Mouse (Mus musculus) thymus, postnatal 36 days (tissue): ENCODE results near the gene Zfp512b.

Source experiments
- DNase-seq, 2 experiments: peaks; one replicate each; pipeline ENCODE4 v3.0.0; 2022; ENCODE audit warnings: mixed read lengths in 2 of 2

The Zfp512b gene

GRCm38 (mm10) chr2:181572921-181573920, 19.4 kb downstream of the Zfp512b start:
- DNase-seq, result no peak

- DNase-seq, result no peak
Observed at GRCm38 (mm10) chr2:181571941-181572670, 20.5 kb downstream of the Zfp512b start.

GRCm38 (mm10) chr2:181570921-181571595, 21.5 kb downstream of the Zfp512b start:
- no peak for DNase-seq

GRCm38 (mm10) chr2:181570375-181570774, 22.2 kb downstream of the Zfp512b start:
- DNase-seq, result no peak

GRCm38 (mm10) chr2:181569856-181570255, 22.7 kb downstream of the Zfp512b start:
- DNase-seq, result no peak

- DNase-seq, result peak in 1 of 2 experiments; percentile 55
Observed at GRCm38 (mm10) chr2:181568272-181569008, 24.2 kb downstream of the Zfp512b start.

GRCm38 (mm10) chr2:181567338-181567737, 25.3 kb downstream of the Zfp512b start:
- no peak for DNase-seq

- no peak for DNase-seq
Observed at GRCm38 (mm10) chr2:181553772-181554171, 38.8 kb downstream of the Zfp512b start.

GRCm38 (mm10) chr2:181550233-181550632, 42.4 kb downstream of the Zfp512b start:
- no peak for DNase-seq

- no peak for DNase-seq
Observed at GRCm38 (mm10) chr2:181548682-181549081, 43.9 kb downstream of the Zfp512b start.

- DNase-seq, result no peak
Observed at GRCm38 (mm10) chr2:181548227-181548626, 44.4 kb downstream of the Zfp512b start.

- DNase-seq, result no peak
Observed at GRCm38 (mm10) chr2:181546142-181546541, 46.5 kb downstream of the Zfp512b start.

- no peak for DNase-seq
Observed at GRCm38 (mm10) chr2:181541761-181542380, 50.7 kb downstream of the Zfp512b start.

GRCm38 (mm10) chr2:181537444-181538047, 55.1 kb downstream of the Zfp512b start:
- DNase-seq, result no peak

- DNase-seq, result no peak
Observed at GRCm38 (mm10) chr2:181536410-181536809, 56.2 kb downstream of the Zfp512b start.

GRCm38 (mm10) chr2:181532589-181532988, 60.0 kb downstream of the Zfp512b start:
- DNase-seq, result no peak
